Mouse (Mus musculus) thymus, postnatal 10 days (tissue): ENCODE data around the gene Btbd11.

ENCODE experiments used
- DNase-seq, 2 experiments: peaks; one replicate each; pipeline ENCODE4 v3.0.0; 2021; ENCODE audit warnings: low spot score in 2 of 2

Btbd11 gene

GRCm38 (mm10) chr10:85522220-85522760 lies 135.7 kb downstream of the Btbd11 start:
- DNase-seq, result no peak

GRCm38 (mm10) chr10:85525267-85526015 lies 138.8 kb downstream of the Btbd11 start:
- no peak for DNase-seq

- DNase-seq, result no peak
Observed at GRCm38 (mm10) chr10:85526657-85527056, 140.0 kb downstream of the Btbd11 start.

DNA sequence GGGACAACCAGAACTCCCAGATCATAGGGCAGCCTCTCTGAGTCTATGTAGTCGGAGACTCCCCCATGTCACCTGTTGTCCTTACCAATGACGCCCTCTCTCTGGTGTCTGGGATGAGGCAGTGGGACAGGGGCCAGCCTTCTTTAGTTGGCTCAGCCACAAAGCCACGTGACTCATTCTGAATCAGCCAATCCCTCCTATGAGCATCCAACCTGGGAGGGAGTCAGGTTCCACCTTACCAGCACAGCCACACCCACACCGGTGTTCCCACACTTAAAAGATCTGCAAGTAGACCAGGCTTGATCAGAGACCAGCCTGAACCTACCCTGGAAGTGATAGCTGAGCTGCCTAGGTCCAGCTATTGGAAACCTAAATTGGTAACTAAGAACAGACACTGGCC lies 141.1 kb downstream of the Btbd11 start:
- DNase-seq, result no peak

DNA sequence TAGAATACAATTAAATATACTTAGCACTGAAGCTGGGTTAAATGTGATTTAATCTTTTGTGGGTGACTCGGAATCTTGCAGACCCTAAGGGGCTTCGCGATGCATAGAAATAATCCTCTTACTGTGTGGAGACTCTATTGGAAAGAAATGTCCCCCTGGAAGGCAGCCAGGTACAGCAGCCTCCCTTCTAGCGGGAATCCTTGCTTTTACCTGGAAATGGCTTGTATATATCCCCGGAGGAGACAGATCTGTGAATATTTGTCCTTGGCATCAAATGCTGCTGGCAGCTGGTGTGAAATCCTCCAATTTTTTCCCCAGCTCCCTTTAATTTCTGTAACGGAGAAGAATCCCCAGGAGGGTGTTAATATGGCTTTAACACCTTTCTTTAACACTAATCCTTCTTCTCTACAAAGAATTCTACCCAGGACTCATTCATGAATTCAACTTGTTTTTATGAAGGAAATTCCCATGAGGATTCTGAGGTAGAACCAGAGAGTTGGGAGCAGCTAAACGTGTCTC lies 146.6 kb downstream of the Btbd11 start:
- DNase-seq, result no peak

GRCm38 (mm10) chr10:85538051-85538753 lies 151.6 kb downstream of the Btbd11 start:
- DNase-seq, result no peak

- no peak for DNase-seq
Observed at GRCm38 (mm10) chr10:85539510-85540120, 153.0 kb downstream of the Btbd11 start.

DNA sequence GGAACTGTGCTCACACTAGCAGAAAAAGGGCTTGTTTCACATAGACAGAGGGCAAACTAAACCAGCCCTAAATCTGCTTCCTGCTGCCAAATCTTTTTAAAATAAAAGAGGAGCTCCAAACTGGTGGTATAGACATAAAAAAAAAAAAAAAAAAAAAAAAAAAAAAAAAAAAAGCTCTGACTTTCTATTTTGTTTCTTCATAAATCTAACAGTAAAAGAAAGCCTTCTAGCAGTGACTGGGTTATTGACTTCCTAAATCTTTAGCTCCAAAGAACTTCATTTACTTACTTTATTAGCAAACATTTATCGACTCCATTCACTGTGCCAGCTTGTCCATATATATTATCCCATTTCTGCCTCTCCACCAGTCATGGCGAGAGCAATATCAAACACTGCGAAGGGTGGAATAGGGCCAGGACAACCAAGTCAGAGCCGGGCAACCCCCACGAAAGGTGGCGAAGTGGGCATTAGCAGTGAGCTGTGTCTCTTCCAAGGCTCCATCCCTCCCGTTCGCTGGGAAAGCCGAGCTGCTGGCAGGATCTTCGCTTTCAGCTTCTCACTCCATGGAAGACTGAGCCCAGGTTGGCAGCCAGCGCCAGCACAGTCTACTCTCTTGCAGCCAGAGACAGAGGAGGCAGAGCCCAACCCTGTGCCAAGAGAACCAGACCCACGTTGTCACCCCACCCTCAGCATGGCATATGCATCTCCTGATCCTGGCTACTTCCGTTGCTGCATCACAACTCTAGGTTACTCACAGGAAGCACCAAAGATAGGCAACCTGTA lies 153.9 kb downstream of the Btbd11 start:
- no peak for DNase-seq

- no peak for DNase-seq
Observed at GRCm38 (mm10) chr10:85541481-85541880, 154.9 kb downstream of the Btbd11 start.

DNA sequence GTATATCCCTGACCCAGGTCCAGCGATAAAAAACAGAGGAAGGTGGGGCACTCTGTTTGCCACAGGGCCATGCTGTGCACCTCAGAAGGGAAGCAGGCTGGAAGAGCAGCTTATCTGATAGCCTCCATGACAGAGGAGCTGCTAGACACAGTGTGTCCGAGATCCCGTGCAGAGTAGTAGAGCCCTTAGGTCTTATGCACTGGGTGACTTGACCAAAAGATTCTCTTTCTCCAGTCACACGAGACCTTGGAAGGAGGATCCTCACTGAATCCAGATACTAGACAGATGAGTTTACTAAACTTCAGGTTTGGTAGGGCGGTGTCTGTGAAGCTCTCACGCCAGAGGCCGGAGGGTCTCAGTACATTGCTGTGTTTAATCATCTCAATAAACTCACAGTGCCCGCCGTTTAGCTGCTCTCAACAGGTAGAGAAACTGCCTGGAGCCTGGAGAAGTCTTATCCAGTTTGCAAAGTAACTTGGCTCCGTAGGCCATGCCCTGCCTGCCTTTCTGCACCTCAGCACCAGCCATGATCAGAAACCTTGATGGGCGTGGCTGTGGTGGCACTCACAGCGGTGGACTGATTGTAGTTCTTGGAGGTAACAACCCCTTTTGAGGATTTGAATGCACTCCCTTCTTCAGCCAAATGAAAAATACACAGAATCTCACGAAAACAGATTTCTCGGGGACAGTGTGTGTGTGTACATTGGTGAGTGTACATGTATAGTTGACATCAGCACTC lies 155.4 kb downstream of the Btbd11 start:
- DNase-seq, result no peak

DNA sequence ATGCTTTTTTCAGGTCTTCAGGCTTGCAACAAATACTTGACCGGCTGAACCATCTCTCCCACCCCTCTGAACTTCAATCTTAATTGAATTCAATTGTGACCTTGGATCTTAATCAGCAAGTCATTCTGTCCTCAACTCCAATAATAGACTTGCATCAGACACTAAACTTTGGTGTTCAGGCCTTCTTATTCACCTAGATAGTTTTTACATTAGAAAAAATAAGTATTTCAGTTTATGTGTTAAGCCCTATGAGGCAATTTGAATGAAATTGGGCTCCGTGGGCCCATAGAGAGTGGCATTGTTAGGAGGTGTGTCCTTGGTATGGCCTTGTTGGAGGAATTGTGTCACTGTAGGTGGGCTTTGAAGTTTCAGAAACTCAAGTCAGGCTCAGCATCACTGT lies 156.7 kb downstream of the Btbd11 start:
- DNase-seq, result no peak

DNA sequence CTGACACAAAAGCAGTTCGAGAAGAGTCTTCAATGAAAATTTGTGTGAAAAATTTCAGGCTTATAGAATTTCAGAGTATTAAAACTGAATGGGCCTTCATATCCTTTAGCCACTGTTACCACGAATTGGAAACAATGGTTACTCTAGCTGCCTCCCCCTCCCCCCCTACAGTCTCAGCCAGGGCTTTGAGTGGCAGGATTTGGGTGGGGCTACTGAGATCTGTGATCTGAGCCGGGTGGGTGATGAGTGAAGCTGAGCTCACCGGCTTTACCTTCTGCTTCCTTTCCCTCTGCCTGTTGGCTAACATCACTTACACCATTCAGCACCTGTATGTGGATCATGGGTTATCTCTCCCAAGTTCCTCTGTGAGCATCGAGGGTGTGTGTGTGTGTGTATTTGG lies 158.4 kb downstream of the Btbd11 start:
- no peak for DNase-seq

- no peak for DNase-seq
Observed at GRCm38 (mm10) chr10:85555193-85555592, 168.6 kb downstream of the Btbd11 start.

DNA sequence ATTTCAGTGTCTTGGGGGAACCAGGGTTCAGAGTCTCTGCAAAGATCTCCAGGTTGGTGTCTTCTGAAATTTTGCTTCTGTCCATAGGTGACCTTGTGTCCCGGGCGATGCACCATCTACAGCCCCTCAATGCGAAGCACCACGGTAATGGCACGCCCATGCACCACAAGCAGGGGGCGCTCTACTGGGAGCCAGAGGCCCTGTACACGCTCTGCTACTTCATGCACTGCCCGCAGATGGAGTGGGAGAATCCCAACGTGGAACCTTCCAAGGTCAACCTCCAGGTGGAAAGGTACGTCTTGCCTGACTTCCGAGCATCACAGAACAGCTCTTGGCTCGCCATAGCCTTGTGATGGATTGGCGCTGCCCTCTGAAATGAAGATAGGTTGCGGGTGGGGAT lies 174.8 kb downstream of the Btbd11 start:
- no peak for DNase-seq

- DNase-seq, result no peak
Observed at GRCm38 (mm10) chr10:85571456-85571855, 184.8 kb downstream of the Btbd11 start.

DNA sequence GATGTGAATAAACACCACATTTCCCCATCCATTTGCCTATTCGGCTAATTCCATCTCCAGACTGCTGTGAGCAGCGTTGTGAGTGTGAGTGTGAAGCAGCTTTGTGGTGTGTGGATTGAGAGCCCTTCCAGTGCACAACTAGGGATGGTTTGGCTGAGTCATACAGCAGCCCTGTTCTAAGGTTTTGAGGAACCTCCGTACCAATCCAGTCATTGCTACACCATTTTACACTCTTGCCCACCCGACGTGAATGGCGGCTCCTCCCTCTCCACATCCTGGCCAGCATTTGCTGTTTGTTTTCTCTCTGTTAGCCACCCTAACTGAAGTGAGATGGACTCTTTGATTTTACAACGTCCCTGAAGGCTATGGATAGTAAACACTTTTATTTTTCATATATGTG lies 186.0 kb downstream of the Btbd11 start:
- no peak for DNase-seq

DNA sequence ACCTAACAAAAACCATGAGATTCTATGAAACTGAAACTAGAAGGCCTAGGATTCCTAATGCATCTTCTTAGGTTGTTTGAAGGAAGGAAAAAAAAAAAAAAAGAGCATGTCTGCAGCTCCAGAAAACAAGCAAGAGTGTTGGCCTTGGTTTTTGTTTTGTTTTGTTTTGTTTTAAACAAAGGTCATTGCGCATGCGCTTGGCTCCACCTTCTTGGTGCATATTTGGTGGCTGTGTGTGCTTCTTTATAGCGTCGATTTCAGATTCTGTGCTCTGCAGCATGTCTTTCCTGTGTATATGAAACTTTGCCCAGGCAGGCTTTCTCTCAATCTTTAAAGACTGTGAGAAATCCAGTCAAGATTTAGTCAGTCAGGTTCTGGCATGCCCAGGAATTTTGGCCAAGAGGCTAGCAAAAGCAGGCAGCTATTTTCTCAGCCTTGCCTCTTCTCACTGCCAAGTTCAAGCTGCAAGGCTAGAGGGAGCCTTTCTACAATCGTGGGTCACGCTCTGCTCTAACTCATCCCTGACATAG lies 191.3 kb downstream of the Btbd11 start:
- DNase-seq, result no peak

DNA sequence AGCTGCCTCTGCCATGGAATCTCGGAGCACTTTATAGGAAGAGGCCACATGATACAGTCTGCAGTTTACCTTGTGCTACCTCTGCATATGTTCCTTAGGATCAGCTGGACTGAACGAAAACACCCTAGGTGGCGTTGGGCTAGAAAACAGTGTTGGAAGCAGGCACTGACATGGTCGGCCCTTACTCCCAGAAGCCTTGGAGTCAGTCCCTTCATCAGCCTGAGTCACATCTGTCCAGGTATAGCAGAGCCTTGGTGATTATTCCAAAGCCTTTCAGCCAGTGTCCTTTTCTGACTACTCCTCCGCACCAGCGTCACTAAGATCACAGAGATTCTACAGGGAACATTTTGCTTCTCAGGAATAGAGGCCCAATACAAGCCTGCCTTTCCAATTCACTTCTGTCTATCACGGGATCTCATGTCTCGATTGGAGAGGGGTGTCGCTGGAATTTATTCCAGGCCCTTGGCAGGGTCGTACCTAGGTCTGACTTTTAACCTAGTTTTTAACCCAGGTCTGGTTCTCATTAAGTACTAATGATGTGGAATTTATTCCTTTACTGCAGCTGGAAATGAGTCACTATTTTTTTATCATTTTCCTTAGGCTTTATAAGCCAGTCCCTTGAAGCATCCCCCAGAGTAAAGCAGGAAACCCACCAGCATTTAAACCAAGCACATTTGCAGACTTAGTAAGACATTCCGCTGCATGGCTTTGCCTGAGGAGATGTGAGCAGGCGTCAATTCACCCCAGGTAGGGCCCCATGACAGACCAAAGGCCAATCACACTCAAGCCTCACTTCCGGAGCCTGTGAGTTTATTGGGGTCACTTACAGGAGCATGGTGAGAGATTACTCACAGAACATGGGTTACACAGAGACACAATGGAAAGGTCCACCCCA lies 192.2 kb downstream of the Btbd11 start:
- DNase-seq, result no peak

DNA sequence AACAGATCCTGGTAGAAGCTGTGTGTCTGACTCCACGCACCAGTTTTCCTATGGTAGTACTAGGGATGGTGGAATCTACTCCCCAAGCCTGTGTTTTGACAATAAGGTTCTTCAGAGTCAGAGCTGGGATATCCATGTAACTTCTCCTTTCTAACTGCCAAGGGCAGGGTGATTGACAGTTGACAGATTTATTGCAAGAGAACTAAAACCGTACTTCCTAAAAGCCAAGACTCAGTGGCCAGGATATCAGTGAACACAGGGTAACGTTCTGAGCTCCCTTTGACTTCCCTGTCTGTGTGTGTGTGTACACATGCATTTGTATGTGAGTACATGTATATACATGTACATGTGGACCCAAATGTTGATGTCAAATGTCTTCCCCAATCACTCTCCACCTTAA lies 201.1 kb downstream of the Btbd11 start:
- no peak for DNase-seq

GRCm38 (mm10) chr10:85590043-85590442 lies 203.4 kb downstream of the Btbd11 start:
- no peak for DNase-seq
